Mouse (Mus musculus) heart, embryonic 11.5 days (tissue): ENCODE measurements at regions not wholly inside any gene's neighbourhood (a gene's known extent, or its start where the extent isn't known, plus 50 kb on each side); places are given as distances from the start of the nearest gene placed in this dataset.
A peak's percentile ranks its signal among the peaks of the same experiment; 100 is the strongest.

ENCODE experiments used
- ATAC-seq: fragments of 200-750 bp; cut with Nextera tagmentation; replicated peaks from 2 replicates; pipeline ENCODE4 v1.8.0; 2017; ENCODE audit warnings: moderate library complexity; ENCODE audit not compliant: insufficient number of reproducible peaks, low FRiP score, low TSS enrichment
- H3K27ac ChIP-seq: fragments of 300-500 bp; sonication (generic); 2 replicates; pipeline ENCODE4 v1.5.1; 2014; ENCODE audit warnings: mild to moderate bottlenecking, low read depth, low read length
- H3K27me3 ChIP-seq: fragments of 300-500 bp; sonication (generic); 2 replicates; pipeline ENCODE4 v1.6.1; 2014; ENCODE audit warnings: mild to moderate bottlenecking, low read length, mixed read lengths; ENCODE audit not compliant: control insufficient read depth, insufficient read depth
- H3K36me3 ChIP-seq: fragments of 300-500 bp; sonication (generic); 2 replicates; pipeline ENCODE4 v1.6.1; 2014; ENCODE audit warnings: mild to moderate bottlenecking, low read length, moderate library complexity, mixed read lengths; ENCODE audit not compliant: control insufficient read depth, insufficient read depth
- H3K4me1 ChIP-seq: fragments of 300-500 bp; sonication (generic); 2 replicates; pipeline ENCODE4 v1.6.1; 2014; ENCODE audit warnings: low read length; ENCODE audit not compliant: control insufficient read depth, insufficient read depth
- H3K4me2 ChIP-seq: fragments of 300-500 bp; sonication (generic); 2 replicates; pipeline ENCODE4 v1.6.1; 2014; ENCODE audit warnings: mild to moderate bottlenecking, moderate library complexity
- H3K4me3 ChIP-seq: fragments of 300-500 bp; sonication (generic); 2 replicates; pipeline ENCODE4 v1.5.1; 2014; ENCODE audit warnings: low read depth, low read length
- H3K9ac ChIP-seq: fragments of 300-500 bp; sonication (generic); 2 replicates; pipeline ENCODE4 v1.6.1; 2014; ENCODE audit warnings: mild to moderate bottlenecking, low read depth, low read length, moderate library complexity
- H3K9me3 ChIP-seq: fragments of 300-500 bp; sonication (generic); replicated peaks from 2 replicates; pipeline ENCODE4 v1.6.1; 2016; ENCODE audit warnings: low read length; ENCODE audit not compliant: control insufficient read depth
- WGBS: fragments of 180-500 bp; shearing (Covaris S2); extraction: QIAGEN DNeasy Blood & Tissue Kit; methylation state at CpG from one replicate; pipeline ENCODE4 v1.1.7; 2014; ENCODE audit not compliant: insufficient replicate concordance; 5-methylcytosine and 5-hydroxymethylcytosine counted together

DNA sequence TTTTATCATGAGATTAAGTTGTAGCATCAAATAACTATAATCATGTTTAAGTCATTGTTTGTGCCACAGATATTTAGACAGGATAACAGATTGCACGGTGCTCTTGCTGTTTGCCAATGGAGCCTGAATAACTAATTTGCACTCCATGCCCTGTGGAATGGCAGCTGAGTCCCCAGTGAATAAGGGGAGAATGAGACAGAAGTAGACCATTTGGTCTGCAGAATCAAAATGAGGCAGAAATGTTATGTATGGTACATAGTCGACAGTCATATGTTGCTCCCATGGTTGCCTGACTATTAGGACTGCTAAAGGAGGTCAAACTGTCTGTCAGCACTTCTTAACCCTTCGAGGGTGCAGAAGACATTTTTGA lies 152.9 kb upstream of the Prr30 start:
- Histone ChIP-seq H3K4me3 (no peak overlapping the region), H3K9ac (no peak overlapping the region), H3K9me3 (no peaks in the 10 kb centered on the region), H3K4me2 (no peak overlapping the region), H3K36me3 (no peaks in the 10 kb centered on the region), H3K27me3 (no peaks in the 10 kb centered on the region), H3K4me1 (0 out of 2 replicates have a peak, but pooled peaks cover 4% of the 10 kb centered on the region), H3K27ac (no peak overlapping the region)
- ATAC-seq = no peak
- 68% methylated on average over 3 of the region's 3 CpGs for WGBS

- 41% methylated on average over 6 of the region's 6 CpGs for WGBS
- H3K4me1 ChIP-seq = 0 out of 2 replicates have a peak, but pooled peaks cover 4% of the 10 kb centered on the region
- H3K4me2 ChIP-seq = no peak overlapping the region
- ATAC-seq = no peak
- no peaks in the 10 kb centered on the region for H3K36me3 ChIP-seq
- no peak overlapping the region for H3K27ac ChIP-seq
- no peak overlapping the region for H3K4me3 ChIP-seq
- no peak overlapping the region for H3K9ac ChIP-seq
- no peaks in the 10 kb centered on the region for H3K27me3 ChIP-seq
- no peaks in the 10 kb centered on the region for H3K9me3 ChIP-seq
These were observed 152.2 kb upstream of the Prr30 start for GRCm38 (mm10) chr14:101352046-101353008.

DNA sequence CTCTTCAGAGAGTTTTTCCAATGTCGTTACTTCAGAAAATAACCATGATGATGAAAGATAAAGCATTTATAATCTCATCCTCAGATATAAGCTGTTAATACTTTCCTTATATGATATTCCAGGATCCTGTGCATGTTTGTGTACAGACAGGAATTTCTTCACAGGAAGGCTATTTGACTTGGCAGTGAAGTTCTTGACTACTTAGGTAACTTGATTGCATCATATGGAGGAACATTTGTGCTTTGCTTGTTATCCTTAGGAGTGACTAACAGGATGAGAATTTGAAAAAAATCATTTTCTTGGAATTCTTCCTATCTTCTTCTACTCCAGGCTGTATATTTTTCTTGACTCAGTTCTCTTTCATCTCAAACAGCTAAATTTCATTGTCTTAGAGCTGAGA lies 140.2 kb upstream of the Prr30 start:
- no peak overlapping the region for H3K9ac ChIP-seq
- H3K27me3 ChIP-seq = no peaks in the 10 kb centered on the region
- no peaks in the 10 kb centered on the region for H3K9me3 ChIP-seq
- no peak for ATAC-seq
- no peak overlapping the region for H3K27ac ChIP-seq
- no peaks in the 10 kb centered on the region for H3K4me1 ChIP-seq
- H3K4me2 ChIP-seq = no peak overlapping the region
- 73% methylated on average over 1 of the region's 1 CpGs for WGBS
- no peak overlapping the region for H3K4me3 ChIP-seq
- H3K36me3 ChIP-seq = no peaks in the 10 kb centered on the region

DNA sequence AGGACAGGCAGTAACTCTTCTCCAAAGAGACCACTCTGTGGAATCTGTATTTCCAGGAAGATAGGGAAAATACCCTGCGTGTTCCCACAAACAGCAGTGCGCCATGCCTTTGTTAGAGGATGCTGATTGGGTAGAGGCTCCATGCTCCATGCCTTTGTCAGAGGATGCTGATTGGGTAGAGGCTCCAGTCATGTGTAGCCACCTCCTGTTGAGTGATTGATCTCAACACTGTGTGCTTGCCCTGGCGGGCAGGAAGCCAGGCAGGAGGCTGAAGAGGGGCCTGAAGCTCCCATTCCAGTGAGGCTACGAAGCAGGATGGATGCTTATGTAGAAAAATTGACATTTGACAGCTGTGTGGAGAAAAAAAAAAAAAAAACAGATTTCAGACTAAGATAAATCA lies 131.9 kb upstream of the Prr30 start:
- Histone ChIP-seq H3K4me2 (no peak overlapping the region), H3K4me3 (no peak overlapping the region), H3K9ac (no peak overlapping the region), H3K27ac (no peak overlapping the region), H3K4me1 (0 out of 2 replicates have a peak, but pooled peaks cover 3% of the 10 kb centered on the region), H3K9me3 (no peaks in the 10 kb centered on the region), H3K27me3 (no peaks in the 10 kb centered on the region), H3K36me3 (no peaks in the 10 kb centered on the region)
- WGBS = 44% methylated on average over 4 of the region's 4 CpGs
- ATAC-seq = no peak

DNA sequence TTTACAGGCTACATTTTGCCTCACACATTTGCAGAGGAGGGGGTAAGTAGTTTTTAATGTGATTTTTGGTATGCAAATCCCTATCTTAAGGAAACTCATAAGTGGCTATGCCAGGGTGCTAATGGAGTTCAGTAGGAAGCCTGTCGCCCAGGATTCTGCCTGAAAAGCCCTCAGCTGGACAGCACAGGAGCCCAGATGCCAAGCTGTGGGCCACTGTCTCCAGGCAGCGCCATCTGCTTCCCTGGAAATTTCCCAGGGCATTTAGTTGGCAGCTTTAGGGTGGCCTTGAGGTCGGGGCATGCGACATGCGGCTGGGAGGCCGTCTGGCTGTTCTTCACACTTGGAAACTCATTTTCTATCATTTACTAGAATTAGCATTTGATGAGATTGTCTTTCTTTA lies 127.3 kb upstream of the Prr30 start:
- Histone ChIP-seq H3K9ac (no peak overlapping the region), H3K27me3 (no peaks in the 10 kb centered on the region), H3K27ac (no peak overlapping the region), H3K4me1 (peaks cover 4% of the 10 kb centered on the region), H3K9me3 (no peaks in the 10 kb centered on the region), H3K36me3 (no peaks in the 10 kb centered on the region), H3K4me3 (no peak overlapping the region), H3K4me2 (no peak overlapping the region)
- no peak for ATAC-seq
- WGBS = 78% methylated on average over 6 of the region's 6 CpGs

DNA sequence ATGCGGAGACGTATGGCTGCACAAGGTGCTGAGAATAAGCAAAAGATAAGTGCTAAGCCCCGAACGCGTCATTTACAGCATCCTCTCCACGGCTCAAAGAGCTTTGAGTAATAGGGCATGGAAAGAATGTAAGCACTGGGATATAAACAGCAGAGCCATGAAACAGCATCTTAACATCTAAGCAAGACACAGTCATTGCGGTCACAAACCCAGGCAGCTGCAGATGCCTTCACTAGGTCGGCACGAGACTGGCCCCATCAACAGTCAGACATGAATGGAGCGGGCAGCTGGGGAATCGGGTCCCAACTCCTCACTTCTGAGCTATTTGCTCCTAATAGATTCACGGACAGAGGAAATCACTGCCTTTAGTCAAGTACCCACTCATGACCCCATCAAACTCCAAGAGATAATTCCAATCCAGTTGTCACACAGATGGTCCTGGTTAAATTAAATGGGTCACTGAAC lies 126.4 kb upstream of the Prr30 start:
- ATAC-seq = no peak
- no peak overlapping the region for H3K27ac ChIP-seq
- no peaks in the 10 kb centered on the region for H3K36me3 ChIP-seq
- H3K9ac ChIP-seq = no peak overlapping the region
- H3K4me2 ChIP-seq = peak overlapping the region; percentile 32
- H3K27me3 ChIP-seq = no peaks in the 10 kb centered on the region
- H3K9me3 ChIP-seq = no peaks in the 10 kb centered on the region
- H3K4me3 ChIP-seq = no peak overlapping the region
- 30% methylated on average over 12 of the region's 12 CpGs for WGBS
- H3K4me1 ChIP-seq = peaks cover 3% of the 10 kb centered on the region

DNA sequence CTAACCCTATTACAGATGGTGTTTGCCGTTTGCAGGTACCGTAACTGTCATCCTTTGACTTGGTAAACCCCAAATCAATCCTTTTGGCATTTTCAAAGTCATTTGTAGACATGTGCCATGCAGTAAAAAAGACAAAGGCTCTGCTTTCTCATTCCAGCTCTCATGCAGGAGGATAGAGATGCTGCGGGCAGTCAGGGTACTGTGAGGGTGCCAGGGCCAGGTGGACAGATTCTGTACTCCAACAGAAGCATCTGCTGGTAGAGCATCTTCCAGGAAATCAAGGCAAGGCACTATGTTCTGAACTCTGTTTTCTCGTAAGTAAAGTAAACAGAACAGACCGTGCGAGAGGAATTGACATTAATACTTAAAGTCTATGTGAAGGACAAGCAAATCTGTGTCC lies 123.2 kb upstream of the Prr30 start:
- H3K4me3 ChIP-seq = no peak overlapping the region
- no peaks in the 10 kb centered on the region for H3K36me3 ChIP-seq
- 91% methylated on average over 6 of the region's 6 CpGs for WGBS
- ATAC-seq = no peak
- H3K9ac ChIP-seq = no peak overlapping the region
- no peaks in the 10 kb centered on the region for H3K27me3 ChIP-seq
- H3K4me2 ChIP-seq = no peak overlapping the region
- H3K27ac ChIP-seq = no peak overlapping the region
- peaks cover 3% of the 10 kb centered on the region for H3K4me1 ChIP-seq
- no peaks in the 10 kb centered on the region for H3K9me3 ChIP-seq

GRCm38 (mm10) chr14:101307920-101308319 lies 107.8 kb upstream of the Prr30 start:
- H3K4me1 ChIP-seq = no peaks in the 10 kb centered on the region
- H3K9me3 ChIP-seq = no peaks in the 10 kb centered on the region
- H3K36me3 ChIP-seq = no peaks in the 10 kb centered on the region
- H3K27me3 ChIP-seq = no peaks in the 10 kb centered on the region
- no peak overlapping the region for H3K9ac ChIP-seq
- no peak for ATAC-seq
- H3K4me2 ChIP-seq = no peak overlapping the region
- H3K4me3 ChIP-seq = no peak overlapping the region
- H3K27ac ChIP-seq = no peak overlapping the region
